Mouse (Mus musculus) spleen, postnatal 0 days (tissue): Measurements from ENCODE around the gene Tcl1b1. TPM values are rescaled to one million over a fixed set of nuclear protein-coding genes. Genes with fewer than 3 reads are reported as not detected.

Experiments
- polyA plus RNA-seq: library from polyadenylated mRNA; unstranded; fragments of >200 nt; fragmentation: Nextera tagmentation; extraction: Ambion mirVana; gene quantifications from 2 replicates; pipeline ENCODE4 v1.2.1, GENCODE M21; 2015

The Tcl1b1 gene
- polyA plus RNA-seq: not detected in 2 replicates

GRCm38 (mm10) chr12:105159390-105159789 is at the start of gene Tcl1b1:
Gene Tcl1b1, plus strand, starts transcription at chr12:105159690.

GRCm38 (mm10) chr12:105145714-105146113 is 13.8 kb upstream of the Tcl1b1 start, which contains the start of gene Tcl1b2:
Gene Tcl1b2, plus strand, starts transcription at chr12:105146014.

GRCm38 (mm10) chr12:105176044-105176443 is 16.6 kb downstream of the Tcl1b1 start, which contains the start of gene Tcl1b5:
Gene Tcl1b5, plus strand, starts transcription at chr12:105176344.

GRCm38 (mm10) chr12:105190743-105191142 is 31.3 kb downstream of the Tcl1b1 start, which contains the start of gene Tcl1b3:
Gene Tcl1b3, plus strand, starts transcription at chr12:105191043.

GRCm38 (mm10) chr12:105201657-105202056 is 42.2 kb downstream of the Tcl1b1 start, which contains the start of gene Tcl1b4:
Gene Tcl1b4, plus strand, starts transcription at chr12:105201957.

Other genes starting within 250 kb of the Tcl1b1 start
- 4.0 and 4.2 TPM in 2 replicates for gene Syne3, start 149.9 kb upstream of the Tcl1b1 start, polyA plus RNA-seq
- 617 and 713 TPM in 2 replicates for gene Glrx5, start 127.0 kb upstream of the Tcl1b1 start, polyA plus RNA-seq
- gene Tcl1b2, start 13.7 kb upstream of the Tcl1b1 start, polyA plus RNA-seq: not detected in 2 replicates
- gene Tcl1b5, start 16.7 kb downstream of the Tcl1b1 start, polyA plus RNA-seq: not detected in 2 replicates
- gene Tcl1b3, start 31.4 kb downstream of the Tcl1b1 start, polyA plus RNA-seq: not detected in 2 replicates
- gene Tcl1b4, start 42.3 kb downstream of the Tcl1b1 start, polyA plus RNA-seq: not detected in 2 replicates
- gene Tcl1, start 63.1 kb downstream of the Tcl1b1 start, polyA plus RNA-seq: not detected in 2 replicates
- not detected in 2 replicates for gene Tunar, start 174.2 kb downstream of the Tcl1b1 start, polyA plus RNA-seq